ENCODE assay signal across 9 mouse cellular contexts in genomic region chr3:107605304-107605703, GRCm38 (mm10). TPM values are rescaled to one million over a fixed set of nuclear protein-coding genes. Genes with fewer than 3 reads are reported as not detected.
A peak's percentile ranks its signal among the peaks of the same experiment; 100 is the strongest.
DNase-seq lines count a peak whose midpoint lies in the region; ATAC-seq and TF ChIP-seq lines count a peak whose summit lies in the region.
"Had no signal": no experiment of that assay in that cellular context is flagged by ENCODE, and none has a peak within 500 bp of the region (broad histone marks: within the 10 kb centered on the region; RNA-seq: fewer than 3 reads in every experiment).

No protein-coding gene starts in this region.

- H3K4me2 ChIP-seq in kidney, embryonic 14.5 days (replicated peaks; ENCODE audit: low read depth, low read length) = no peak overlapping the region
- no peak overlapping the region for H3K4me2 ChIP-seq in forebrain, embryonic 12.5 days
- no peak overlapping the region for H3K4me2 ChIP-seq in midbrain, embryonic 14.5 days (ENCODE audit: low read length)

- peaks cover 26% of the 10 kb centered on the region for H3K27me3 ChIP-seq in kidney, embryonic 14.5 days (ENCODE audit: control insufficient read depth, insufficient read depth, low read length)
- peaks cover 38% of the 10 kb centered on the region for H3K27me3 ChIP-seq in E14TG2a.4 (ENCODE audit: insufficient read depth, low read length)
- H3K27me3 ChIP-seq in forebrain, embryonic 12.5 days = peaks cover 21% of the 10 kb centered on the region
- 0 out of 2 replicates have a peak, but pooled peaks cover 5% of the 10 kb centered on the region for H3K27me3 ChIP-seq in midbrain, embryonic 14.5 days (ENCODE audit: control insufficient read depth, insufficient read depth, low read length)

- H3K4me3 ChIP-seq in kidney, embryonic 14.5 days (ENCODE audit: low read length) = no peak overlapping the region
- H3K4me3 ChIP-seq in E14TG2a.4 (replicated peaks; ENCODE audit: low read length) = no peak overlapping the region
- H3K4me3 ChIP-seq in bone marrow macrophage, adult 2 months (ENCODE audit: insufficient read depth, low read length) = no peak overlapping the region
- H3K4me3 ChIP-seq in forebrain, embryonic 12.5 days (replicated peaks) = no peak overlapping the region
- H3K4me3 ChIP-seq in midbrain, embryonic 14.5 days (replicated peaks; ENCODE audit: low read depth, low read length) = no peak overlapping the region
- H3K4me3 ChIP-seq: erythroblast, embryonic 14.5 days had no signal

- no peaks in the 10 kb centered on the region for H3K9me3 ChIP-seq in kidney, embryonic 14.5 days (ENCODE audit: control insufficient read depth, low read length)
- H3K9me3 ChIP-seq in E14TG2a.4 (ENCODE audit: low read length) = no peaks in the 10 kb centered on the region
- H3K9me3 ChIP-seq in forebrain, embryonic 12.5 days = no peaks in the 10 kb centered on the region
- no peaks in the 10 kb centered on the region for H3K9me3 ChIP-seq in midbrain, embryonic 14.5 days (ENCODE audit: control insufficient read depth, low read length)

- peak; percentile 87 for TF ChIP-seq CTCF in E14TG2a.4 (conservative IDR thresholded peaks at IDR 0.05; ENCODE audit: low read length)
- TF ChIP-seq CTCF in bone marrow macrophage, adult 2 months (IDR thresholded peaks at IDR 0.05; ENCODE audit: low read depth, low read length) = peak; percentile 86

- H3K4me1 ChIP-seq in kidney, embryonic 14.5 days (ENCODE audit: control insufficient read depth, insufficient read depth, low read length) = no peaks in the 10 kb centered on the region
- peaks cover 33% of the 10 kb centered on the region for H3K4me1 ChIP-seq in E14TG2a.4 (replicated peaks; ENCODE audit: low read depth, low read length)
- H3K4me1 ChIP-seq in bone marrow macrophage, adult 2 months (ENCODE audit: control insufficient read depth, insufficient read depth, low read length) = no peaks in the 10 kb centered on the region
- no peaks in the 10 kb centered on the region for H3K4me1 ChIP-seq in forebrain, embryonic 12.5 days
- no peaks in the 10 kb centered on the region for H3K4me1 ChIP-seq in midbrain, embryonic 14.5 days (ENCODE audit: control insufficient read depth, insufficient read depth, low read length)

- no peaks in the 10 kb centered on the region for H3K36me3 ChIP-seq in kidney, embryonic 14.5 days (ENCODE audit: control insufficient read depth, insufficient read depth, low read length)
- no peaks in the 10 kb centered on the region for H3K36me3 ChIP-seq in E14TG2a.4 (ENCODE audit: insufficient read depth, low read length)
- H3K36me3 ChIP-seq in forebrain, embryonic 12.5 days (replicated peaks) = no peaks in the 10 kb centered on the region
- H3K36me3 ChIP-seq in midbrain, embryonic 14.5 days (ENCODE audit: control insufficient read depth, insufficient read depth, low read length) = no peaks in the 10 kb centered on the region

- H3K9ac ChIP-seq in kidney, embryonic 14.5 days (ENCODE audit: low read depth, low read length) = no peak overlapping the region
- H3K9ac ChIP-seq in forebrain, embryonic 12.5 days = no peak overlapping the region
- no peak overlapping the region for H3K9ac ChIP-seq in midbrain, embryonic 14.5 days (replicated peaks; ENCODE audit: low read length)

- ATAC-seq in kidney, embryonic 14.5 days (ENCODE audit: low FRiP score, low TSS enrichment) = no peak
- peak; percentile 53 for ATAC-seq in forebrain, embryonic 12.5 days (ENCODE audit: low FRiP score)
- no peak for ATAC-seq in midbrain, embryonic 14.5 days (ENCODE audit: low FRiP score, low TSS enrichment)

- no peak for TF ChIP-seq POLR2A in bone marrow macrophage, adult 2 months (IDR thresholded peaks at IDR 0.05; ENCODE audit: borderline replicate concordance, low read depth, low read length)

- peak; percentile 33 for DNase-seq in kidney, adult 11 months
- peak; percentile 36 for DNase-seq in large intestine, adult 2 months (ENCODE audit: low read depth, low spot score)
- peak; percentile 77 for DNase-seq in midbrain, embryonic 14.5 days
- peak; percentile 16 to 61 for DNase-seq in thymus, postnatal 10 days (ENCODE audit: low spot score in 2 of 2)

- 11% methylated on average over 4 of the region's 4 CpGs for WGBS in kidney, embryonic 14.5 days
- WGBS in forebrain, embryonic 12.5 days = 5% methylated on average over 4 of the region's 4 CpGs
- 7% methylated on average over 4 of the region's 4 CpGs for whole genome bisulfite sequencing in large intestine, adult 2 months
- 10% methylated on average over 4 of the region's 4 CpGs for WGBS in midbrain, embryonic 14.5 days

- H3K27ac ChIP-seq in kidney, embryonic 14.5 days (ENCODE audit: low read depth, low read length) = no peak overlapping the region
- H3K27ac ChIP-seq in bone marrow macrophage, adult 2 months (ENCODE audit: insufficient read depth, low read depth, low read length) = no peak overlapping the region
- H3K27ac ChIP-seq in forebrain, embryonic 12.5 days = no peak overlapping the region
- no peak overlapping the region for H3K27ac ChIP-seq in midbrain, embryonic 14.5 days (replicated peaks; ENCODE audit: low read depth, low read length)

RNA-seq across cellular contexts. Expression of gene Alx3, which starts 10.5 kb away (rescaled TPM):
- 0.26 TPM in 1 of 2 replicates, not detected in the other for polyA plus RNA-seq in kidney, embryonic 14.5 days (2014; fragmentation: Nextera tagmentation; extraction: Ambion mirVana)
- polyA plus RNA-seq in bone marrow macrophage, adult 2 months (2012; ENCODE audit: insufficient read depth, insufficient read length, missing spikeins) = not detected in 2 replicates
- 8.3 and 8.7 TPM in 2 replicates for polyA plus RNA-seq in forebrain, embryonic 12.5 days (2016; fragmentation: Nextera tagmentation; extraction: Ambion mirVana)
- not detected in 2 replicates for polyA plus RNA-seq in large intestine, adult 2 months (2012; rRNA removed)
- polyA plus RNA-seq in midbrain, embryonic 14.5 days (2014; fragmentation: Nextera tagmentation; extraction: Ambion mirVana) = 0.74 TPM in 1 of 2 replicates, not detected in the other
- polyA plus RNA-seq: erythroblast, embryonic 14.5 days had no signal

RNA-seq across cellular contexts. Expression of gene Gm10961, which starts 25.8 kb away (rescaled TPM):
- not detected in 2 replicates for polyA plus RNA-seq in kidney, embryonic 14.5 days (2014; fragmentation: Nextera tagmentation; extraction: Ambion mirVana)
- polyA plus RNA-seq in bone marrow macrophage, adult 2 months (2012; ENCODE audit: insufficient read depth, insufficient read length, missing spikeins) = not detected in 2 replicates
- polyA plus RNA-seq in forebrain, embryonic 12.5 days (2016; fragmentation: Nextera tagmentation; extraction: Ambion mirVana) = not detected in 2 replicates
- not detected in 2 replicates for polyA plus RNA-seq in large intestine, adult 2 months (2012; rRNA removed)
- not detected in 2 replicates for polyA plus RNA-seq in midbrain, embryonic 14.5 days (2014; fragmentation: Nextera tagmentation; extraction: Ambion mirVana)
- polyA plus RNA-seq: erythroblast, embryonic 14.5 days had no signal

RNA-seq across cellular contexts. Expression of gene Strip1, which starts 26.2 kb away (rescaled TPM):
- polyA plus RNA-seq in kidney, embryonic 14.5 days (2014; fragmentation: Nextera tagmentation; extraction: Ambion mirVana) = 33.3 and 55.0 TPM in 2 replicates
- polyA plus RNA-seq in bone marrow macrophage, adult 2 months (2012; ENCODE audit: insufficient read depth, insufficient read length, missing spikeins) = 16.8 and 17.7 TPM in 2 replicates
- 115 and 120 TPM in 2 replicates for polyA plus RNA-seq in forebrain, embryonic 12.5 days (2016; fragmentation: Nextera tagmentation; extraction: Ambion mirVana)
- polyA plus RNA-seq in large intestine, adult 2 months (2012; rRNA removed) = 40.0 and 51.3 TPM in 2 replicates
- 154 and 189 TPM in 2 replicates for polyA plus RNA-seq in midbrain, embryonic 14.5 days (2014; fragmentation: Nextera tagmentation; extraction: Ambion mirVana)

RNA-seq across cellular contexts. Expression of gene Ubl4b, which starts 50.4 kb away (rescaled TPM):
- not detected in 2 replicates for polyA plus RNA-seq in kidney, embryonic 14.5 days (2014; fragmentation: Nextera tagmentation; extraction: Ambion mirVana)
- not detected in 2 replicates for polyA plus RNA-seq in bone marrow macrophage, adult 2 months (2012; ENCODE audit: insufficient read depth, insufficient read length, missing spikeins)
- polyA plus RNA-seq in forebrain, embryonic 12.5 days (2016; fragmentation: Nextera tagmentation; extraction: Ambion mirVana) = 0.19 and 0.27 TPM in 2 replicates
- polyA plus RNA-seq in large intestine, adult 2 months (2012; rRNA removed) = not detected in 2 replicates
- not detected in 2 replicates for polyA plus RNA-seq in midbrain, embryonic 14.5 days (2014; fragmentation: Nextera tagmentation; extraction: Ambion mirVana)
- polyA plus RNA-seq: erythroblast, embryonic 14.5 days had no signal
